Mouse (Mus musculus): ENCODE data around the gene Sync. TPM values are rescaled to one million over a fixed set of nuclear protein-coding genes. Genes with fewer than 3 reads are reported as not detected.

Sync gene
- polyA plus RNA-seq, 1 experiment from 2014 or later = 1.6 TPM

DNA sequence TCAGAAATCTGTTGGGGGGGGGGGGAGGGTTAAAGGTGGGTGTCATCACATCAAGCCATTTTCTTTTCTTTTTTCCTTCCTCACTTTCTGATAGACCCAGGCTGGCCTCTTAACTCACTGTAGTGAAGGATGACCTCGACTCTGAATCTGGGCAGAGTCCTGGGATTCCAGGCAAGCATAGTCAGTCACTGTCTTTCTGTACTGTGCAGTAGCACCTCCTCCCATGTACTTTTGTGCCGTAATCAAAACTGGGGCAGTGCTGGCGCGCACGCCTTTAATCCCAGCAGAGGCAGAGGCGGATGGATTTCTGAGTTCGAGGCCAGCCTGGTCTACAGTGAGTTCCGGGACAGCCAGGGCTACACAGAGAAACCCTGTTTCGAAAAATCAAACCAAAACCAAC lies 16.4 kb downstream of the Sync start:
- 85% methylated on average over 9 of the region's 9 CpGs for WGBS
- no peak overlapping the region for H3K9ac ChIP-seq (ENCODE audit: low read length)
- H3K4me1 ChIP-seq (ENCODE audit: control insufficient read depth, insufficient read depth, low read length) = no peaks in the 10 kb centered on the region
- no peaks in the 10 kb centered on the region for H3K9me3 ChIP-seq (ENCODE audit: control insufficient read depth, low read length)
- no peak overlapping the region for H3K27ac ChIP-seq (ENCODE audit: low read depth, low read length)
- H3K4me3 ChIP-seq (ENCODE audit: low read depth, low read length) = no peak overlapping the region
- no peak overlapping the region for H3K4me2 ChIP-seq (ENCODE audit: low read depth)
- no peaks in the 10 kb centered on the region for H3K27me3 ChIP-seq (ENCODE audit: control insufficient read depth, insufficient read depth, low read length)
- peaks cover 9% of the 10 kb centered on the region for H3K36me3 ChIP-seq (ENCODE audit: control insufficient read depth, insufficient read depth, low read length)
- ATAC-seq (ENCODE audit: insufficient read depth, low FRiP score, low TSS enrichment) (no peak), DNase-seq (ENCODE audit: low spot score) (no peak)

DNA sequence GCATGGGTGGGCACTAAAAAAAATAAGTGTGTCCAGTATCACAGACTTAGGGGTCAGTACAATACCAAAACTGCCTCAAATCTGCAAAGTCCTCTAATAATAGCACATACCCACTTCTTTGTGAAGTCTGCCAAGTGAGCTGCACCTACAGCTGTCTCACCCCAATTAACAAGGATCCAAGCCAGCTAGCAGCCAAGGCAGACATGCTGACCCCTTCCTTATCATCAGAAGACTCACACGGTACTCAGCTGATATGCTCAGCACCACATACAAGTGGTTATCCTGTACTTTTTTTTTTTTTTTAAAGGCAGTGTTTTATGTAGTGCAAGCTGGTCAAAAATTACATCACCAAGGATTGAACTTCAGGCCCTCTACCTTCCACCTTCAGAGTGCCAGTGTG lies 16.9 kb downstream of the Sync start:
- no peak overlapping the region for H3K4me2 ChIP-seq (ENCODE audit: low read depth)
- DNase-seq (ENCODE audit: low spot score) = no peak
- no peaks in the 10 kb centered on the region for H3K27me3 ChIP-seq (ENCODE audit: control insufficient read depth, insufficient read depth, low read length)
- H3K4me3 ChIP-seq (ENCODE audit: low read depth, low read length) = no peak overlapping the region
- H3K36me3 ChIP-seq (ENCODE audit: control insufficient read depth, insufficient read depth, low read length) = peaks cover 9% of the 10 kb centered on the region
- no peak overlapping the region for H3K9ac ChIP-seq (ENCODE audit: low read length)
- H3K4me1 ChIP-seq (ENCODE audit: control insufficient read depth, insufficient read depth, low read length) = no peaks in the 10 kb centered on the region
- no peak overlapping the region for H3K27ac ChIP-seq (ENCODE audit: low read depth, low read length)
- no peaks in the 10 kb centered on the region for H3K9me3 ChIP-seq (ENCODE audit: control insufficient read depth, low read length)
- WGBS = 80% methylated on average over 1 of the region's 1 CpGs
- no peak for ATAC-seq (ENCODE audit: insufficient read depth, low FRiP score, low TSS enrichment)

DNA sequence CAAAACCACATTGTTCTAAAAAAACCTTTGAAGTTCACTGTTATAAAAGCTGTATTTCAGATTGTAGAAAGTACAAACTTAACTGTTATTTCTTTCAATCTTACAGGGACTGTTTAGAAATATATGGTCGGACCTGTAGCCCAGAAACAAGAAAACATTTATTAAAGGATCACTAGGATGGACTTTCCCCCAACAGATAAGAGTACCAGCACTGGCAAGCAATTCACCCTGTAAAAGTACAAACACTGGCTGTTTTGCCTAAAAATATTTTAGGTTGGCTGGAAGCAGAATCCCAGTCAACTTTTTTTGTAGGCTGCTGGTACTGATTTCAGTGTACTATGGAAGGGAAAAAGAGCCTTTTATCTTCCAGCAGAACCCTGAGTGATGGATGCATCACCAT lies 20.5 kb downstream of the Sync start:
- no peaks in the 10 kb centered on the region for H3K27me3 ChIP-seq (ENCODE audit: control insufficient read depth, insufficient read depth, low read length)
- DNase-seq (ENCODE audit: low spot score) (no peak), ATAC-seq (ENCODE audit: insufficient read depth, low FRiP score, low TSS enrichment) (no peak)
- H3K4me2 ChIP-seq (ENCODE audit: low read depth) = no peak overlapping the region
- H3K4me3 ChIP-seq (ENCODE audit: low read depth, low read length) = no peak overlapping the region
- H3K36me3 ChIP-seq (ENCODE audit: control insufficient read depth, insufficient read depth, low read length) = peaks cover 14% of the 10 kb centered on the region
- no peaks in the 10 kb centered on the region for H3K9me3 ChIP-seq (ENCODE audit: control insufficient read depth, low read length)
- 89% methylated on average over 1 of the region's 1 CpGs for WGBS
- no peaks in the 10 kb centered on the region for H3K4me1 ChIP-seq (ENCODE audit: control insufficient read depth, insufficient read depth, low read length)
- no peak overlapping the region for H3K9ac ChIP-seq (ENCODE audit: low read length)
- H3K27ac ChIP-seq (ENCODE audit: low read depth, low read length) = no peak overlapping the region

DNA sequence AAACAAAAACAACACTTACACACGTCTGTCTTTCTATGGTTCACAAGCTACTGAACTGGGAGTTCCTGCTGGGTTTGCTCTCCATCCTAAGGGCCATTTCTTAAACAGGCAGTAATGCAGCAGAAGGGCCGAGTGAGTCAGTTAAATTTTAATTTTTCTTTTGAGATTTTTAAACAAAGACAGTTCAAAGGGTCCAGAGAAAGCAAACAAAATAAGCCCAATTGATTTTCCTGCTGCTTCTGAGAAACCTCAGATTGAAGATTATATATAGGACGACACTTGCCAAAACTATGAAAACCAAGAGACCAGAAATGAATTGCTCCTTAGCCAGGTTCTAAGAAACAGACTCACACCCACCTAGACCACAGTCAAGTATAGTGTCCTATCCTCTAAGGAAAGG lies 26.5 kb downstream of the Sync start:
- no peak for DNase-seq (ENCODE audit: low spot score)
- Histone ChIP-seq H3K4me2 (ENCODE audit: low read depth) (no peak overlapping the region), H3K9ac (ENCODE audit: low read length) (no peak overlapping the region), H3K4me1 (ENCODE audit: control insufficient read depth, insufficient read depth, low read length) (no peaks in the 10 kb centered on the region), H3K36me3 (ENCODE audit: control insufficient read depth, insufficient read depth, low read length) (peaks cover 31% of the 10 kb centered on the region), H3K27ac (ENCODE audit: low read depth, low read length) (no peak overlapping the region), H3K4me3 (ENCODE audit: low read depth, low read length) (no peak overlapping the region), H3K9me3 (ENCODE audit: control insufficient read depth, low read length) (no peaks in the 10 kb centered on the region), H3K27me3 (ENCODE audit: control insufficient read depth, insufficient read depth, low read length) (no peaks in the 10 kb centered on the region)
- 92% methylated on average over 3 of the region's 3 CpGs for WGBS
- ATAC-seq (ENCODE audit: insufficient read depth, low FRiP score, low TSS enrichment) = no peak

DNA sequence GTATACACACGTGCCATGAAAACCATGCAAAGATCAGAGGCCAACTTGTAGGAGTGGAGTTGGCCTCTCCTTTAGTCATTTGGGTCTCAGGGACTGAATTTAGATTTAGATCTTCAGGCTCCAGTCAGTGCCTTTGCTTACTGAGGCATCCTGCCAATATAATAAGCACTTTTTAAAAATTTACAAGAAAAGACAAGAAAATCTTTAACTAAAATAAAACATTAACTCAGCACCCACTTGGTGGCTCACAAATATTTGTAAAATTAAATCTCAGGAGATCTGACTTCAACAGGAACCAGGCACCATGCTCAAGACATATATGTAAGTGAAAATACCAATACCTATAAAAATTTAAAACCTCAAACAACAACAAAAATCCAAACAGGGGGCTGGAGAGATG lies 33.5 kb downstream of the Sync start:
- peaks cover 19% of the 10 kb centered on the region for H3K36me3 ChIP-seq (ENCODE audit: control insufficient read depth, insufficient read depth, low read length)
- H3K4me2 ChIP-seq (ENCODE audit: low read depth) = no peak overlapping the region
- DNase-seq (ENCODE audit: low spot score) (no peak), ATAC-seq (ENCODE audit: insufficient read depth, low FRiP score, low TSS enrichment) (no peak)
- no peaks in the 10 kb centered on the region for H3K4me1 ChIP-seq (ENCODE audit: control insufficient read depth, insufficient read depth, low read length)
- H3K27me3 ChIP-seq (ENCODE audit: control insufficient read depth, insufficient read depth, low read length) = no peaks in the 10 kb centered on the region
- 93% methylated on average over 1 of the region's 1 CpGs for WGBS
- H3K27ac ChIP-seq (ENCODE audit: low read depth, low read length) = no peak overlapping the region
- H3K9ac ChIP-seq (ENCODE audit: low read length) = no peak overlapping the region
- H3K9me3 ChIP-seq (ENCODE audit: control insufficient read depth, low read length) = no peaks in the 10 kb centered on the region
- no peak overlapping the region for H3K4me3 ChIP-seq (ENCODE audit: low read depth, low read length)

DNA sequence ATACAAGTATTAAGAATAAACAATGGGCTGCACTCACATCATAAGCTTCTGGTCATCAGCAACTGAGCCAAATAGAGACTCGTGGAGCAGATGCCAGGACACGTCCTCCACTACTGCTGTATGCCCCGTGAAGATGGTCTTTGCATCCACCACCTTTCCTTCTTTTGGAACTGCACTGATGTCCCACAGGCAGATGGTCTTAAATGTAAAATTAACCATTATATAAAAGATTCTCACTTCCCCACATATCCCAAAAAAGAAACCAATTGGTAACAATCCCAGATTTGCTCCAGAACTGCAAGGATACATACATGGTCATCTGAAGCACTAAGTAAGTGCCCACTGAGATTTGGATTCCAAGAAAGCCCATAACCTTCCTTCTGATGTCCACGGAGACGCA lies 34.6 kb downstream of the Sync start:
- Histone ChIP-seq H3K4me3 (ENCODE audit: low read depth, low read length) (no peak overlapping the region), H3K36me3 (ENCODE audit: control insufficient read depth, insufficient read depth, low read length) (peaks cover 18% of the 10 kb centered on the region), H3K4me1 (ENCODE audit: control insufficient read depth, insufficient read depth, low read length) (no peaks in the 10 kb centered on the region), H3K4me2 (ENCODE audit: low read depth) (no peak overlapping the region), H3K27ac (ENCODE audit: low read depth, low read length) (no peak overlapping the region), H3K9me3 (ENCODE audit: control insufficient read depth, low read length) (no peaks in the 10 kb centered on the region), H3K27me3 (ENCODE audit: control insufficient read depth, insufficient read depth, low read length) (no peaks in the 10 kb centered on the region), H3K9ac (ENCODE audit: low read length) (no peak overlapping the region)
- WGBS = 96% methylated on average over 5 of the region's 5 CpGs
- no peak for DNase-seq (ENCODE audit: low spot score)
- no peak for ATAC-seq (ENCODE audit: insufficient read depth, low FRiP score, low TSS enrichment)

DNA sequence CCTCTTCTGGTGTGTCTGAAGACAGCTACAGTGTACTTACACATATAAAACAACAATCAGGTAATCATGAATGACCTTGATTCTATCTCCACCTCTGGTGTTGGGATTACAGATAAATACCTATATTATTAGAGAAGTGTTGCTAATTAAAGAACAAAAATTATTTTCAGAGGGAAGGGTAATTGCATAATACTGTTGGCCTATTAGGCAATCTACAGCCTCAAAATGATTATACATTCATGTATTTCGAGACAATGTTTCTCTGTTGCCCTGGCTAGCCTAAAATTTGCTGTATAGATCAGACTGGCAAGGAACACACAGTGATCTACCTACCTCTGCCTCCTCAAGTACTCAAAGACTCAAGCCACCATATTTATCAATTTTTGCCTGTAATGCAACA lies 36.1 kb downstream of the Sync start:
- peaks cover 20% of the 10 kb centered on the region for H3K36me3 ChIP-seq (ENCODE audit: control insufficient read depth, insufficient read depth, low read length)
- H3K4me1 ChIP-seq (ENCODE audit: control insufficient read depth, insufficient read depth, low read length) = no peaks in the 10 kb centered on the region
- ATAC-seq (ENCODE audit: insufficient read depth, low FRiP score, low TSS enrichment) (no peak), DNase-seq (ENCODE audit: low spot score) (no peak)
- no peak overlapping the region for H3K4me3 ChIP-seq (ENCODE audit: low read depth, low read length)
- H3K4me2 ChIP-seq (ENCODE audit: low read depth) = no peak overlapping the region
- no peak overlapping the region for H3K27ac ChIP-seq (ENCODE audit: low read depth, low read length)
- WGBS = 89% methylated on average over 1 of the region's 1 CpGs
- H3K9me3 ChIP-seq (ENCODE audit: control insufficient read depth, low read length) = no peaks in the 10 kb centered on the region
- no peak overlapping the region for H3K9ac ChIP-seq (ENCODE audit: low read length)
- no peaks in the 10 kb centered on the region for H3K27me3 ChIP-seq (ENCODE audit: control insufficient read depth, insufficient read depth, low read length)

DNA sequence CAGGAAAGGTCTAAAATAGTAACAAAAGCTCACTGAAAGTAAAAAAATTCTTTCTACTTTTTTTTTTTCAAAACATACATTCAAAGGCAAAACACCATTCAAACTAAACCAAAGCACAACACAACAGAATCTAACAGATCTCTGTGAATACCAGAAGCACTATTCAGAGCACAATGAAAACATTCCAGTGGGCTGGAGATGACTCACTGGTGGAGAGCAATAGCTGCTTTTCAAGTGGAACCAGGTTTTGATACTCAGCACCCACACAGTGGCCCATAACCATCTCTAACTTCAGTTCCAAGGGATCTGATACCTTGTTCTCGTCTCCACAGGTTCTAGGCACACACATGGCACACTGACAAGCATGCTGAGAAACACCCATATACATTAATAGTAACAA lies 37.3 kb downstream of the Sync start:
- WGBS = 83% methylated on average over 1 of the region's 1 CpGs
- H3K36me3 ChIP-seq (ENCODE audit: control insufficient read depth, insufficient read depth, low read length) = peaks cover 18% of the 10 kb centered on the region
- no peak overlapping the region for H3K4me3 ChIP-seq (ENCODE audit: low read depth, low read length)

DNA sequence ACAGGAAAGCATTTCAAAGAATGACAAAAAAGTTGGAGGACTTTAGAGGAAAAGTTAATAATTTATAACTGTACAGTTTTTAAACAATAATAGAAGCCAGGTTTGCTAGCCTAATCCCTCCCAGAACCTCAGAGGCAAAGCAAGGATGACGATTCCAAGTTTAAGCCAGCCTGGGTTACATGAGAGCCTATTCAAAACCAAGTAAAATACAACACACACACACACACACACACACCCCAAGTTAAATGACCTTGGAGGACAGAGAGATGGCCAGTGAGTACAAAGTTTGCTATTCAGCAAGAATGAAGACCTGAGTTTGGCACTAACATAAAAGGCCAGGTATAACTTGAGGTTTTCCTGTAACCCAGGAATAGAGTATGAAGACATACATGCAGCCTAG lies 38.8 kb downstream of the Sync start:
- no peak for ATAC-seq (ENCODE audit: insufficient read depth, low FRiP score, low TSS enrichment)
- Histone ChIP-seq H3K9me3 (ENCODE audit: control insufficient read depth, low read length) (no peaks in the 10 kb centered on the region), H3K27ac (ENCODE audit: low read depth, low read length) (no peak overlapping the region), H3K27me3 (ENCODE audit: control insufficient read depth, insufficient read depth, low read length) (no peaks in the 10 kb centered on the region), H3K36me3 (ENCODE audit: control insufficient read depth, insufficient read depth, low read length) (peaks cover 18% of the 10 kb centered on the region), H3K9ac (ENCODE audit: low read length) (no peak overlapping the region), H3K4me1 (ENCODE audit: control insufficient read depth, insufficient read depth, low read length) (no peaks in the 10 kb centered on the region), H3K4me3 (ENCODE audit: low read depth, low read length) (no peak overlapping the region), H3K4me2 (ENCODE audit: low read depth) (no peak overlapping the region)
- 96% methylated on average over 1 of the region's 1 CpGs for WGBS
- DNase-seq (ENCODE audit: low spot score) = no peak

More for the DNA sequence above, 37.3 kb downstream of the Sync start:
- H3K9me3 ChIP-seq (ENCODE audit: control insufficient read depth, low read length) = no peaks in the 10 kb centered on the region
- no peaks in the 10 kb centered on the region for H3K27me3 ChIP-seq (ENCODE audit: control insufficient read depth, insufficient read depth, low read length)
- DNase-seq (ENCODE audit: low spot score) = no peak
- H3K4me2 ChIP-seq (ENCODE audit: low read depth) = no peak overlapping the region
- no peaks in the 10 kb centered on the region for H3K4me1 ChIP-seq (ENCODE audit: control insufficient read depth, insufficient read depth, low read length)
- no peak overlapping the region for H3K27ac ChIP-seq (ENCODE audit: low read depth, low read length)
- H3K9ac ChIP-seq (ENCODE audit: low read length) = no peak overlapping the region
- no peak for ATAC-seq (ENCODE audit: insufficient read depth, low FRiP score, low TSS enrichment)
